Mouse (Mus musculus): ENCODE measurements at regions not wholly inside any gene's neighbourhood (a gene's known extent, or its start where the extent isn't known, plus 50 kb on each side); places are given as distances from the start of the nearest gene placed in this dataset.

- TF ChIP-seq POLR2A (IDR thresholded peaks at IDR 0.05; ENCODE audit: borderline replicate concordance, extremely low read depth, low read depth, low read length) (no peak), CTCF (IDR thresholded peaks at IDR 0.05; ENCODE audit: insufficient read depth, low read length) (no peak)
Measured at GRCm38 (mm10) chr9:120690510-120690909, 119.3 kb downstream of the Rpl14 start.
